Mouse (Mus musculus) liver, embryonic 11.5 days (tissue): ENCODE measurements at regions not wholly inside any gene's neighbourhood (a gene's known extent, or its start where the extent isn't known, plus 50 kb on each side); places are given as distances from the start of the nearest gene placed in this dataset.

Experiments
- ATAC-seq: fragments of 200-750 bp; cut with Nextera tagmentation; replicated peaks from 2 replicates; pipeline ENCODE4 v1.8.0; 2017; ENCODE audit warnings: moderate number of reproducible peaks, mild to moderate bottlenecking, moderate TSS enrichment, moderate library complexity; ENCODE audit not compliant: low FRiP score
- DNase-seq: peaks from one replicate; pipeline ENCODE4 v3.0.0-alpha.2; 2017; ENCODE audit warnings: low spot score
- H3K27ac ChIP-seq: fragments of 300-500 bp; sonication (generic); 2 replicates; pipeline ENCODE4 v1.5.1; 2014; ENCODE audit warnings: mild to moderate bottlenecking, low read depth, low read length, control low read depth
- H3K27me3 ChIP-seq: fragments of 300-500 bp; sonication (generic); replicated peaks from 2 replicates; pipeline ENCODE4 v1.6.1; 2014; ENCODE audit warnings: low read length, mixed read lengths; ENCODE audit not compliant: control insufficient read depth, insufficient read depth
- H3K36me3 ChIP-seq: fragments of 300-500 bp; sonication (generic); 2 replicates; pipeline ENCODE4 v1.6.1; 2014; ENCODE audit warnings: mild to moderate bottlenecking, low read length, moderate library complexity, mixed read lengths; ENCODE audit not compliant: control insufficient read depth, insufficient read depth
- H3K4me1 ChIP-seq: fragments of 300-500 bp; sonication (generic); replicated peaks from 2 replicates; pipeline ENCODE4 v1.6.1; 2014; ENCODE audit warnings: low read length, mixed read lengths; ENCODE audit not compliant: control insufficient read depth, insufficient read depth
- H3K4me2 ChIP-seq: fragments of 300-500 bp; sonication (generic); 2 replicates; pipeline ENCODE4 v1.6.1; 2014; ENCODE audit warnings: mild to moderate bottlenecking, control low read depth, moderate library complexity
- H3K4me3 ChIP-seq: fragments of 300-500 bp; sonication (generic); 2 replicates; pipeline ENCODE4 v1.5.1; 2014; ENCODE audit warnings: low read depth, low read length, control low read depth
- H3K9ac ChIP-seq: fragments of 300-500 bp; sonication (generic); 2 replicates; pipeline ENCODE4 v1.6.1; 2014; ENCODE audit warnings: low read depth, low read length, control low read depth
- H3K9me3 ChIP-seq: fragments of 300-500 bp; sonication (generic); 2 replicates; pipeline ENCODE4 v1.6.1; 2016; ENCODE audit warnings: low read length, inconsistent platforms, mixed read lengths; ENCODE audit not compliant: control insufficient read depth
- WGBS: fragments of 180-500 bp; shearing (Covaris S2); extraction: QIAGEN DNeasy Blood & Tissue Kit; methylation state at CpG from one replicate; pipeline ENCODE4 v1.1.7; 2014; 5-methylcytosine and 5-hydroxymethylcytosine counted together

DNA sequence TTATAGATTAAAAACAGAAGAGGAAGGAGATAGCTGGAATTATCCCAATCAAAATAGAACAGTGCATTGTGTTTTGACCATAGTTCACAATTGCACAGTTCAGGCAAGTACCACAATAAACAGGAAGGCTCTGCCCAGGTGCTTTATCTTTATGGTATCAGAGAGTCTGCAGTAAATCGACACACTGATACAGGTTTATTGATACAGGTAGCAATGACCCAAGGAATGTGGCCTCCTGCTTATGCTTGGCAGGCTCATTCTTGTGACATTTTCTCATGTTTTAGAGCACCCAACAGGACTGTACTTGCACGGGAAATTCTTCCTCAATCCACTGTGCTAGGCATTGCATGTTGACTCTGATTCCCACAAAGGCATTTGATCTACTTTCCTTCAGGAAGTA lies 259.2 kb upstream of the Lrrc3b start:
- no peaks in the 10 kb centered on the region for H3K9me3 ChIP-seq
- H3K4me2 ChIP-seq, result no peak overlapping the region
- DNase-seq (no peak), ATAC-seq (no peak)
- H3K36me3 ChIP-seq, result no peaks in the 10 kb centered on the region
- 65% methylated on average over 2 of the region's 2 CpGs for WGBS
- no peak overlapping the region for H3K4me3 ChIP-seq
- H3K27ac ChIP-seq, result no peak overlapping the region
- H3K27me3 ChIP-seq, result no peaks in the 10 kb centered on the region
- H3K4me1 ChIP-seq, result no peaks in the 10 kb centered on the region
- no peak overlapping the region for H3K9ac ChIP-seq

- Histone ChIP-seq H3K4me2 (no peak overlapping the region), H3K9ac (no peak overlapping the region), H3K36me3 (no peaks in the 10 kb centered on the region), H3K27ac (no peak overlapping the region), H3K4me1 (no peaks in the 10 kb centered on the region), H3K4me3 (no peak overlapping the region), H3K27me3 (no peaks in the 10 kb centered on the region), H3K9me3 (no peaks in the 10 kb centered on the region)
- DNase-seq, result no peak
- ATAC-seq, result no peak
- WGBS, result 67% methylated on average over 2 of the region's 2 CpGs
Observed at GRCm38 (mm10) chr14:15698607-15699006, 259.8 kb upstream of the Lrrc3b start.

- DNase-seq (no peak), ATAC-seq (no peak)
- H3K27me3 ChIP-seq, result no peaks in the 10 kb centered on the region
- no peak overlapping the region for H3K4me2 ChIP-seq
- H3K9me3 ChIP-seq, result no peaks in the 10 kb centered on the region
- no peaks in the 10 kb centered on the region for H3K36me3 ChIP-seq
- no peak overlapping the region for H3K27ac ChIP-seq
- WGBS, result 82% methylated on average over 1 of the region's 1 CpGs
- no peak overlapping the region for H3K4me3 ChIP-seq
- no peak overlapping the region for H3K9ac ChIP-seq
- H3K4me1 ChIP-seq, result no peaks in the 10 kb centered on the region
Observed at GRCm38 (mm10) chr14:15722135-15722534, 283.3 kb upstream of the Lrrc3b start.

- H3K4me2 ChIP-seq, result no peak overlapping the region
- 60% methylated on average over 5 of the region's 5 CpGs for WGBS
- DNase-seq (no peak), ATAC-seq (no peak)
- no peaks in the 10 kb centered on the region for H3K36me3 ChIP-seq
- no peak overlapping the region for H3K27ac ChIP-seq
- H3K4me1 ChIP-seq, result no peaks in the 10 kb centered on the region
- H3K9ac ChIP-seq, result no peak overlapping the region
- no peaks in the 10 kb centered on the region for H3K27me3 ChIP-seq
- no peak overlapping the region for H3K4me3 ChIP-seq
- H3K9me3 ChIP-seq, result no peaks in the 10 kb centered on the region
Observed at GRCm38 (mm10) chr14:15746629-15747238, 307.9 kb upstream of the Lrrc3b start.

- H3K36me3 ChIP-seq, result no peaks in the 10 kb centered on the region
- H3K27me3 ChIP-seq, result no peaks in the 10 kb centered on the region
- no peaks in the 10 kb centered on the region for H3K4me1 ChIP-seq
- 51% methylated on average over 6 of the region's 6 CpGs for WGBS
- no peak overlapping the region for H3K9ac ChIP-seq
- ATAC-seq, result no peak
- H3K9me3 ChIP-seq, result no peaks in the 10 kb centered on the region
- H3K4me2 ChIP-seq, result no peak overlapping the region
- no peak overlapping the region for H3K4me3 ChIP-seq
- no peak overlapping the region for H3K27ac ChIP-seq
- DNase-seq, result no peak
Observed at GRCm38 (mm10) chr14:15769846-15770448, 331.2 kb upstream of the Lrrc3b start.

- no peaks in the 10 kb centered on the region for H3K27me3 ChIP-seq
- no peaks in the 10 kb centered on the region for H3K36me3 ChIP-seq
- DNase-seq (no peak), ATAC-seq (no peak)
- H3K4me2 ChIP-seq, result no peak overlapping the region
- WGBS, result 73% methylated on average over 3 of the region's 3 CpGs
- no peak overlapping the region for H3K27ac ChIP-seq
- no peaks in the 10 kb centered on the region for H3K9me3 ChIP-seq
- H3K4me3 ChIP-seq, result no peak overlapping the region
- H3K9ac ChIP-seq, result no peak overlapping the region
- H3K4me1 ChIP-seq, result no peaks in the 10 kb centered on the region
Observed at GRCm38 (mm10) chr14:15784727-15785126, 345.9 kb upstream of the Lrrc3b start.

GRCm38 (mm10) chr14:15785230-15785629 lies 346.4 kb upstream of the Lrrc3b start:
- Histone ChIP-seq H3K4me2 (no peak overlapping the region), H3K4me3 (no peak overlapping the region), H3K9me3 (no peaks in the 10 kb centered on the region), H3K27ac (no peak overlapping the region), H3K9ac (no peak overlapping the region), H3K27me3 (no peaks in the 10 kb centered on the region), H3K4me1 (no peaks in the 10 kb centered on the region), H3K36me3 (no peaks in the 10 kb centered on the region)
- DNase-seq (no peak), ATAC-seq (no peak)
- WGBS, result 65% methylated on average over 1 of the region's 1 CpGs

DNA sequence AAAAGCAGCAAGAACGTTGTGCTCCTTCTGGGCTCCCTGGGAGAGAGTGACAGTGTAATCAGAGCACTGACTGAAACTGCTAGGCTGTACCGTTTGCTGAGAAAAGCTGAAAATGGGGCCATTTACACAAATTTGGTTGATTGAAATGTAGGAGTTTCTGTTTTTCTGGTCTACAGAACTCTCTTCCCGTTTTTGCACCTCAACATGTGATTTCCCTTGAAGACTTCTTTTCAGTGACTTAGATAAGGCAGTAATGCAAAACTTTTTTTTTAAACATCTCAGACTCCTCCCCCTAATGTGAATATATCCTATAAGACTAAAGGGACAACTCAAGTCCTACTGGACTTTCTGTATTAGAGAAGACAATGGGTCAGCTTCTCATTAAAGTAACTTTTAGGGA lies 356.9 kb upstream of the Lrrc3b start:
- Histone ChIP-seq H3K27ac (no peak overlapping the region), H3K9me3 (no peaks in the 10 kb centered on the region), H3K4me1 (no peaks in the 10 kb centered on the region), H3K4me3 (no peak overlapping the region), H3K9ac (no peak overlapping the region), H3K27me3 (no peaks in the 10 kb centered on the region), H3K36me3 (no peaks in the 10 kb centered on the region), H3K4me2 (no peak overlapping the region)
- DNase-seq (no peak), ATAC-seq (no peak)
- 53% methylated on average over 3 of the region's 3 CpGs for WGBS

GRCm38 (mm10) chr14:15797019-15797418 lies 358.2 kb upstream of the Lrrc3b start:
- H3K27ac ChIP-seq, result no peak overlapping the region
- 45% methylated on average over 2 of the region's 2 CpGs for WGBS
- no peak for DNase-seq

More at GRCm38 (mm10) chr14:15797019-15797418, 358.2 kb upstream of the Lrrc3b start:
- H3K4me1 ChIP-seq, result no peaks in the 10 kb centered on the region
- no peaks in the 10 kb centered on the region for H3K9me3 ChIP-seq
- no peak overlapping the region for H3K4me2 ChIP-seq
- no peaks in the 10 kb centered on the region for H3K27me3 ChIP-seq
- no peaks in the 10 kb centered on the region for H3K36me3 ChIP-seq
- ATAC-seq, result no peak
- H3K4me3 ChIP-seq, result no peak overlapping the region
- H3K9ac ChIP-seq, result no peak overlapping the region
